Mouse (Mus musculus): ENCODE measurements around the gene Cdc7. TPM values are rescaled to one million over a fixed set of nuclear protein-coding genes. Genes with fewer than 3 reads are reported as not detected.

Gene Cdc7
- total RNA-seq (2014; rRNA removed) (0.28 and 0.47 TPM in 2 replicates), polyA plus RNA-seq (2012; rRNA removed) (0.07 and 0.26 TPM in 2 replicates)

- 6% methylated on average over 54 of the region's 54 CpGs for WGBS
These were observed at the start of gene Cdc7 for GRCm38 (mm10) chr5:106963584-106964512. Gene Cdc7 (plus strand): TSS chr5:106964322.

GRCm38 (mm10) chr5:106919315-106919714 is 44.8 kb upstream of the Cdc7 start:
- Histone ChIP-seq H3K4me1 (ENCODE audit: control insufficient read depth, insufficient read depth, low read length) (no peaks in the 10 kb centered on the region), H3K4me3 (ENCODE audit: insufficient read depth, low read depth, low read length) (no peak overlapping the region), H3K36me3 (ENCODE audit: control insufficient read depth, insufficient read depth, low read length) (no peaks in the 10 kb centered on the region), H3K79me2 (ENCODE audit: control insufficient read depth, insufficient read depth, low read length) (no peaks in the 10 kb centered on the region), H3K27ac (replicated peaks; ENCODE audit: insufficient read depth, low read depth, low read length) (no peak overlapping the region), H3K9ac (ENCODE audit: low read depth, low read length) (no peak overlapping the region), H3K27me3 (ENCODE audit: control insufficient read depth, insufficient read depth, low read length) (no peaks in the 10 kb centered on the region)
- TF ChIP-seq CTCF (IDR thresholded peaks at IDR 0.05; ENCODE audit: low read depth, low read length), result no peak
- no peak for TF ChIP-seq POLR2A (IDR thresholded peaks at IDR 0.05; ENCODE audit: extremely low read depth, insufficient read depth, low read length)
- DNase-seq (ENCODE audit: extremely low read depth, low read depth, low spot score), result no peak

More at GRCm38 (mm10) chr5:106963584-106964512, at the start of gene Cdc7:
- Histone ChIP-seq H3K4me1 (ENCODE audit: control insufficient read depth, insufficient read depth, low read length) (0 out of 2 replicates have a peak, but pooled peaks cover 3% of the 10 kb centered on the region), H3K27me3 (ENCODE audit: control insufficient read depth, insufficient read depth, low read length) (no peaks in the 10 kb centered on the region), H3K9ac (ENCODE audit: low read depth, low read length) (peak within 1 kb of the TSS; percentile 43), H3K79me2 (ENCODE audit: control insufficient read depth, insufficient read depth, low read length) (no peaks in the 10 kb centered on the region), H3K4me3 (ENCODE audit: insufficient read depth, low read depth, low read length) (peak within 1 kb of the TSS; percentile 71), H3K27ac (replicated peaks; ENCODE audit: insufficient read depth, low read depth, low read length) (no peak within 1 kb of the TSS), H3K36me3 (ENCODE audit: control insufficient read depth, insufficient read depth, low read length) (no peaks in the 10 kb centered on the region)
- DNase-seq (ENCODE audit: extremely low read depth, low read depth, low spot score), result peak; percentile 51
- TF ChIP-seq CTCF (IDR thresholded peaks at IDR 0.05; ENCODE audit: low read depth, low read length) (no peak), POLR2A (IDR thresholded peaks at IDR 0.05; ENCODE audit: extremely low read depth, insufficient read depth, low read length) (0 out of 2 replicates have a peak, but pooled peaks have one; percentile 22)

DNA sequence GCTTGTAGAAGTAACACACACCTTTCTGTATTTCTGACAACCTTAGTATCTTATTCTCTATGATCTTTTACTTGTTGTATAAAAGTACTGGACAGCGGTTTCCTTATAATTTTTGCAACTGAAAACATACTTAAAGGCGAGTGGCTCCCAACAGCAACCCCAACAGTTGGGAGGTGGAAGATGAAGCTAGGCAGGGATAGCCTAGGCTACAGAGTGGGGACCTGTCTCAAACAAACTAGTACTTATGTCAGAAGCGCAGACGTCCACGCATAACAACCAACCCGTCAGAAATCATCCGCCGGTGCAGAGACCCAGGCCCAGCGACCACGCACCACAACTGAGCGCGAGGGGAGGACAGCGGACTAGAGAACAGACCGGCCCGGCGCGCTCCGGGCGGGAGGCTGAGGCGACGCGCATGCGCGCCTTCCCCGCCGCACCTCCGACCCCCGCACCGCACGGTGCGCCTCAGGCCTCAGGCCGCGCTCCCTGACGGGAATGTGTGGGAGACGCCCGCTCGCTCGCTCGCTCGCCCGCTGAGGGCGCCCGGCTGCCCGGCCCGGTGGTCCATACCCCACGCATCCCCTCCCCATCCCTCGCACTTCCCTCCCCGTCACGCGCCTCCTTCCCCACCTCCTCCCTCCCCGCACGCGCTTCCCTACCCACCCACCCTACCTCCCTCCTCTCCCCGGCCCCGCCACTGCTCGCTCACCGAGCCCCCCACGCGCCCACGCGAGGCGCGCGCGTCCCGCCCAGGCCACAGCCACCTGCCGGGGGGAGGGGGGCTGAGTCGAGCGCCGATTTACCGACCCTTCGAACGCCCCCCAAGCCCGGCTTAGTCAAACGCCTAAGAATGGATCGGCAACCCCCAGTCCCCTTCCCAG is 38.4 kb upstream of the Cdc7 start, which contains the start of gene Hfm1:
Hfm1 (minus strand) TSS at position 834 of the 881 bp plus-strand sequence.
- no peak for DNase-seq (ENCODE audit: extremely low read depth, low read depth, low spot score)
- Histone ChIP-seq H3K79me2 (ENCODE audit: control insufficient read depth, insufficient read depth, low read length) (no peaks in the 10 kb centered on the region), H3K4me1 (ENCODE audit: control insufficient read depth, insufficient read depth, low read length) (no peaks in the 10 kb centered on the region), H3K27me3 (ENCODE audit: control insufficient read depth, insufficient read depth, low read length) (peaks cover 5% of the 10 kb centered on the region; the same call in 1 of the 2 replicates), H3K36me3 (ENCODE audit: control insufficient read depth, insufficient read depth, low read length) (no peaks in the 10 kb centered on the region), H3K27ac (replicated peaks; ENCODE audit: insufficient read depth, low read depth, low read length) (no peak within 1 kb of the TSS), H3K4me3 (ENCODE audit: insufficient read depth, low read depth, low read length) (peak within 1 kb of the TSS; percentile 14; the same call in 1 of the 2 replicates), H3K9ac (ENCODE audit: low read depth, low read length) (peak within 1 kb of the TSS; percentile 41)
- no peak for TF ChIP-seq CTCF (IDR thresholded peaks at IDR 0.05; ENCODE audit: low read depth, low read length)
- no peak for TF ChIP-seq POLR2A (IDR thresholded peaks at IDR 0.05; ENCODE audit: extremely low read depth, insufficient read depth, low read length)
- WGBS, result 3% methylated on average over 72 of the region's 76 CpGs

- TF ChIP-seq CTCF (IDR thresholded peaks at IDR 0.05; ENCODE audit: low read depth, low read length) (no peak), POLR2A (IDR thresholded peaks at IDR 0.05; ENCODE audit: extremely low read depth, insufficient read depth, low read length) (no peak)
- no peak overlapping the region for H3K4me3 ChIP-seq (ENCODE audit: insufficient read depth, low read depth, low read length)
- no peak for DNase-seq (ENCODE audit: extremely low read depth, low read depth, low spot score)
- H3K4me1 ChIP-seq (ENCODE audit: control insufficient read depth, insufficient read depth, low read length), result no peaks in the 10 kb centered on the region
- no peak overlapping the region for H3K9ac ChIP-seq (ENCODE audit: low read depth, low read length)
- no peaks in the 10 kb centered on the region for H3K79me2 ChIP-seq (ENCODE audit: control insufficient read depth, insufficient read depth, low read length)
- no peak overlapping the region for H3K27ac ChIP-seq (replicated peaks; ENCODE audit: insufficient read depth, low read depth, low read length)
- peaks cover 5% of the 10 kb centered on the region; the same call in 1 of the 2 replicates for H3K27me3 ChIP-seq (ENCODE audit: control insufficient read depth, insufficient read depth, low read length)
- 50% methylated on average over 4 of the region's 4 CpGs for WGBS
- no peaks in the 10 kb centered on the region for H3K36me3 ChIP-seq (ENCODE audit: control insufficient read depth, insufficient read depth, low read length)
These were observed 37.8 kb upstream of the Cdc7 start for GRCm38 (mm10) chr5:106926369-106926686.

- H3K79me2 ChIP-seq (ENCODE audit: control insufficient read depth, insufficient read depth, low read length), result no peaks in the 10 kb centered on the region
- 66% methylated on average over 4 of the region's 4 CpGs for WGBS
- no peak overlapping the region for H3K4me3 ChIP-seq (ENCODE audit: insufficient read depth, low read depth, low read length)
- no peak for DNase-seq (ENCODE audit: extremely low read depth, low read depth, low spot score)
- TF ChIP-seq CTCF (IDR thresholded peaks at IDR 0.05; ENCODE audit: low read depth, low read length) (no peak), POLR2A (IDR thresholded peaks at IDR 0.05; ENCODE audit: extremely low read depth, insufficient read depth, low read length) (no peak)
- peaks cover 5% of the 10 kb centered on the region; the same call in 1 of the 2 replicates for H3K27me3 ChIP-seq (ENCODE audit: control insufficient read depth, insufficient read depth, low read length)
- H3K9ac ChIP-seq (ENCODE audit: low read depth, low read length), result no peak overlapping the region
- no peak overlapping the region for H3K27ac ChIP-seq (replicated peaks; ENCODE audit: insufficient read depth, low read depth, low read length)
- H3K36me3 ChIP-seq (ENCODE audit: control insufficient read depth, insufficient read depth, low read length), result no peaks in the 10 kb centered on the region
- no peaks in the 10 kb centered on the region for H3K4me1 ChIP-seq (ENCODE audit: control insufficient read depth, insufficient read depth, low read length)
These were observed 36.1 kb upstream of the Cdc7 start for GRCm38 (mm10) chr5:106927996-106928395.

All from liver, adult 2 months (tissue).